Comparison of ENCODE assay signal across 1 mouse cellular context in genomic region chr5:129907775-129908174, GRCm38 (mm10).
TF ChIP-seq lines count a peak whose summit lies in the region.

No protein-coding gene starts in this region.

TF ChIP-seq in MEL, 35 proteins besides CTCF, POLR2A, EP300 and RAD21 (continued from another document):
- TF ChIP-seq USF2 (IDR thresholded peaks at IDR 0.05; ENCODE audit: borderline replicate concordance in 1 of 2, insufficient read depth in 1 of 2, low read depth in 1 of 2, low read length in 2 of 2) (no peak), ZC3H11A (IDR thresholded peaks at IDR 0.05; ENCODE audit: low read depth, low read length) (no peak)
